Comparison of ENCODE assay signal across 9 mouse cellular contexts in the genomic region with DNA sequence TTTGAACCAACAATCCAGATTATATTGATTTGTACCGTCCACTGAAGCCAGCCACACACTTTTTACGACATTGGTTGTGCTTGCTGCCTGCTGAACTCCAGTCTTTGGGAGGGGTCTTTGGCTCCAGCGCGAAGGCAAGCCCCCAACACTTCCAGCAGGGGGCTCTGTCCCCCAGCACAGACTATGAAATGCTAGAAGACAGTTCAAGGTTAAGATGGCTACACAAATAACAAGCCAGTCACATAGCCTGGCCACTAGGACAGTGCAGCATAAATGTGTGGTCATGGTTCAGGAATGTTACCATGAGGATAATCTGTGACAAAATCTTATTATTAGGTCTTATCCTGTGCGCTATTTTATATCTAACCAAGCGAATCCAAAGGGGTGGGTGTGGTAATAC.
DNase-seq lines count a peak whose midpoint lies in the region; ATAC-seq lines count a peak whose summit lies in the region.
"Had no signal": no experiment of that assay in that cellular context is flagged by ENCODE, and none has a peak within 500 bp of the region (broad histone marks: within the 10 kb centered on the region; RNA-seq: fewer than 3 reads in every experiment).

No protein-coding gene starts in this region.

- no peak overlapping the region for H3K4me2 ChIP-seq in forebrain, embryonic 13.5 days

- no peak for ATAC-seq in forebrain, embryonic 13.5 days
- no peak for ATAC-seq in cerebellum, adult (ENCODE audit: insufficient number of reproducible peaks, low FRiP score, low TSS enrichment)

- H3K4me3 ChIP-seq in forebrain, embryonic 10.5 days: no peak overlapping the region
- no peak overlapping the region for H3K4me3 ChIP-seq in forebrain, embryonic 13.5 days
- H3K4me3 ChIP-seq: myocyte had no signal

- no peaks in the 10 kb centered on the region for H3K36me3 ChIP-seq in forebrain, embryonic 10.5 days (replicated peaks)
- no peaks in the 10 kb centered on the region for H3K36me3 ChIP-seq in forebrain, embryonic 13.5 days (ENCODE audit: poor library complexity, severe bottlenecking)

- peaks cover 54% of the 10 kb centered on the region for H3K4me1 ChIP-seq in forebrain, embryonic 10.5 days
- peaks cover 31% of the 10 kb centered on the region for H3K4me1 ChIP-seq in forebrain, embryonic 13.5 days

- peak; percentile 49 for DNase-seq in forebrain, embryonic 10.5 days (ENCODE audit: extremely low spot score, low spot score)
- peak; percentile 9 for DNase-seq in 3T3-L1 (ENCODE audit: low read depth, low spot score)
- peak; percentile 64 for DNase-seq in embryo, embryonic 9.5 days (ENCODE audit: extremely low spot score)
- DNase-seq in kidney, postnatal 10 days: peak; percentile 45
- peak; percentile 30 for DNase-seq in thymus, postnatal 0 days (ENCODE audit: low spot score)
- DNase-seq in cerebellum, postnatal 25 days: no peak

- H3K27me3 ChIP-seq in forebrain, embryonic 10.5 days (ENCODE audit: poor library complexity, severe bottlenecking): peaks cover 24% of the 10 kb centered on the region
- no peaks in the 10 kb centered on the region for H3K27me3 ChIP-seq in forebrain, embryonic 13.5 days

- no peak overlapping the region for H3K27ac ChIP-seq in forebrain, embryonic 10.5 days
- no peak overlapping the region for H3K27ac ChIP-seq in forebrain, embryonic 13.5 days

- 55% methylated on average over 6 of the region's 6 CpGs for WGBS in forebrain, embryonic 10.5 days
- 57% methylated on average over 6 of the region's 6 CpGs for WGBS in forebrain, embryonic 13.5 days

- H3K9me3 ChIP-seq in forebrain, embryonic 10.5 days: peaks cover 3% of the 10 kb centered on the region; the same call in 1 of the 2 replicates
- H3K9me3 ChIP-seq in forebrain, embryonic 13.5 days (replicated peaks): no peaks in the 10 kb centered on the region

- no peak overlapping the region for H3K9ac ChIP-seq in forebrain, embryonic 13.5 days

Comparison
In these comparisons a context has a peak if more than half of its experiments do, and no peak if none do; other contexts are left out.
1. DNase-seq: peak in forebrain, embryonic 10.5 days (single experiment), 3T3-L1 (single experiment), embryo, embryonic 9.5 days (single experiment), kidney, postnatal 10 days (single experiment) and thymus, postnatal 0 days (single experiment); none in cerebellum, postnatal 25 days (0 of 2).